20 mouse cellular contexts compared by ENCODE assay signal in genomic region chr1:194809600-194809999, GRCm38 (mm10).
"Had no signal": no experiment of that assay in that cellular context is flagged by ENCODE, and none has a peak within 500 bp of the region (broad histone marks: within the 10 kb centered on the region; RNA-seq: fewer than 3 reads in every experiment).

No protein-coding gene starts in this region.

- H3K36me3 ChIP-seq: limb, embryonic 12.5 days; stomach, embryonic 15.5 days had no signal

- H3K9ac ChIP-seq: intestine, embryonic 15.5 days; limb, embryonic 12.5 days; limb, embryonic 15.5 days; midbrain, embryonic 13.5 days; neural tube, embryonic 13.5 days; stomach, embryonic 15.5 days had no signal

- ATAC-seq: intestine, embryonic 15.5 days; midbrain, embryonic 13.5 days; midbrain, embryonic 16.5 days had no signal

- H3K27me3 ChIP-seq: intestine, embryonic 15.5 days; limb, embryonic 12.5 days; limb, embryonic 15.5 days; megakaryocyte, embryonic 14.5 days; midbrain, embryonic 13.5 days; neural tube, embryonic 13.5 days; stomach, embryonic 15.5 days had no signal

- H3K4me3 ChIP-seq: intestine, embryonic 15.5 days; limb, embryonic 12.5 days; limb, embryonic 15.5 days; megakaryocyte, embryonic 14.5 days; midbrain, embryonic 10.5 days; midbrain, embryonic 13.5 days; myocyte; neural tube, embryonic 13.5 days; stomach, embryonic 15.5 days had no signal

- DNase-seq: kidney, adult 11 months; kidney, adult 8-10 months; kidney, postnatal 14 days; kidney, postnatal 4 days; left cerebral cortex, postnatal 4 days; retina, postnatal 1 day; right cerebral cortex, postnatal 25 days; spleen, adult 18-20 months; thymus, adult 18-20 months; thymus, postnatal 36 days had no signal

- H3K9me3 ChIP-seq: intestine, embryonic 15.5 days; limb, embryonic 12.5 days; limb, embryonic 15.5 days; megakaryocyte, embryonic 14.5 days; midbrain, embryonic 10.5 days; midbrain, embryonic 13.5 days; neural tube, embryonic 13.5 days; stomach, embryonic 15.5 days had no signal

- H3K4me1 ChIP-seq: intestine, embryonic 15.5 days; limb, embryonic 12.5 days; limb, embryonic 15.5 days; megakaryocyte, embryonic 14.5 days; midbrain, embryonic 10.5 days; midbrain, embryonic 13.5 days; neural tube, embryonic 13.5 days had no signal

- H3K4me2 ChIP-seq: intestine, embryonic 15.5 days; limb, embryonic 12.5 days; limb, embryonic 15.5 days; midbrain, embryonic 13.5 days; neural tube, embryonic 13.5 days; stomach, embryonic 15.5 days had no signal

- H3K27ac ChIP-seq: intestine, embryonic 15.5 days; limb, embryonic 12.5 days; limb, embryonic 15.5 days; midbrain, embryonic 10.5 days; midbrain, embryonic 13.5 days; neural tube, embryonic 13.5 days had no signal
